Mouse (Mus musculus): ENCODE measurements around the gene Slc44a1.

Gene Slc44a1

GRCm38 (mm10) chr4:53431585-53432234 lies 8.5 kb upstream of the Slc44a1 start:
- DNase-seq, result peak; percentile 59 to 77

- DNase-seq, result no peak
Observed at GRCm38 (mm10) chr4:53437110-53437755, 3.0 kb upstream of the Slc44a1 start.

- DNase-seq, result no peak
Observed at GRCm38 (mm10) chr4:53438386-53438785, 1.8 kb upstream of the Slc44a1 start.

DNA sequence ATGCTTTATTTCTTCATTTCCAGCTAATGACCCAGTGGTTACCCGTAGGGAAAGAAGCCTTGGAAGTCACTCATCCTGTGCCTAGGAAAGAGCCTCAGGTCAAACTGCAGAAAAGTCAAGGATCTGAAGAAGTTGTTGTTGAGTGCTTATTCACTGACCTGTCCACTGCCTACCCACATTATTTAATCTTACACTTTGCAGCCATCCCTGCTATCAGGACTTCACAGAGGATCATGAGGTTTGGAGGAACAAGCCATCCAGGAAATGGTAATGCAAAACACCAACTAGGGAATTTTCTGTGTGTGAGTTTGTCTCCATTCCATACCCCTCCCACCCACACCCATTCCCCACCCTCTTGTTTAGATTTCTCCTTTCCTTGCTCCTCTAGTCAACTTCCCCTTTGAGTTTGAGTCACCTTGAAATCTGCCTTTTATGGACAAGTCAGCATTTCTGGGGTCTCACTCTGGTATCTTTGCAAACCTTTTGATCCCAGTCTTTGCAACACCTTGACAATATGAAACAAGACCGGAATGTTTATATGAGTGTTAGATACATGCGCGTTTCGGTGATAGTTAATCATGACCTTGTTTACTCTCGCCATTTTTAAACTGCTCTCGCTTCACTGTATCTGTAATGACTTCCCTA lies 1.3 kb upstream of the Slc44a1 start:
- no peak for DNase-seq

DNA sequence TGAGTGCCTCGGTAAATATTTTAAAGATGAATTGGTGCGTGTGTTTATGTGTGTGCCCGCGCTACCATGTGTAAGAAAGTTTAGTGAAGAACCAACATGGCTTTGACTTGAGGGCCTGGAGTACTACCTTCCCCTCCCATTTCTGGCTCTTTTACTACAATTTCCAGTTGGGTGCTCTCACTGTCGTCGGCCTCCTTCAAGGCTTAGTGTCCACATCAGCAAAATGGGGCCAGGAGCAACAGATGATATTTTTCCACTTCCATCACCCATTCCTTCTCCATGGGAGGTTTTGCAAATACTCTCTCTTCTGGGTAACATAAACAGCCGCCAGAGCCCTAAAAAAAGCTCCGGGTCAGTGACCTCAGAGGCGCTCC lies 590 bp upstream of the Slc44a1 start:
- DNase-seq, result no peak

GRCm38 (mm10) chr4:53440816-53441571 lies 781 bp downstream of the Slc44a1 start:
- DNase-seq, result peak; percentile 78

DNA sequence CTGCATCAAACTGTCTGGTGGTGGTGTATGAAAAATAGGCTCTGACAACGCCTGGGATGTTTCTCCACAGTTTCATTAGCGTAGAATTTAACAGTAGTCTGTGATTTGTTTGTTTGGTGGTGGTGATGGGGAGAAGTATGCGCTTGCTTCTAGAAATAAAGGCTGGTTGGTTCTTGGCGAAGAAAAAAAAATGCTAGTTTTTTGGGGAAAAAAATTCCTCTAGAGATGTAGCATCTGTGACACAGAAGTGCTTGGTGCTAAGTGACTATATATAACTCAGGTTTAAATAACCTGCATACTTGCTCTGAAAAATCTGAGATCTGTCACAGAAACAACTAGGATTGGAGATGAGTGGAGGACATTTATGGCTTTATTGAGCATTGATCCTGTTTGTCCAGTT lies 1.5 kb downstream of the Slc44a1 start:
- no peak for DNase-seq

DNA sequence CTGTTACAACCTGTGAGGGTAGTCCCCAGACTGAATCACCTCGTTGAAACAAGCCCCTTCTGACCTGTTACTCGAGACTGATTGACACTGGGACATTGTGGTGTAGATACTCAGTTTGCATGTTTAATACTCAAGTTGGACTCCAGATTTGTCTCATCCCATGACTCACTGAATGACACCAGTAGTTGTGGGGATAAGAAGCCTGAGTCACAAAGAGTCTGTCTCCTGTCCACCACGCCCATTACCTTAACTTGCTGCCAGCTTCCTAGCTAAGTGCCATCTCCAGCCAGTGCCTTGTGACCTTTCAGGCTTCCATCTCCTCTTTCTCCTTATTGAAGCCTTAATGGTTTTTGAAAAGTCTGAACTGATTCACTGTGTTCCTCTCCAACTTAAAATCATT lies 6.0 kb downstream of the Slc44a1 start:
- DNase-seq, result no peak

- no peak for DNase-seq
Observed at GRCm38 (mm10) chr4:53447773-53448172, 7.6 kb downstream of the Slc44a1 start.

- peak; percentile 46 to 58 for DNase-seq
Observed at GRCm38 (mm10) chr4:53450736-53451135, 10.5 kb downstream of the Slc44a1 start.

DNA sequence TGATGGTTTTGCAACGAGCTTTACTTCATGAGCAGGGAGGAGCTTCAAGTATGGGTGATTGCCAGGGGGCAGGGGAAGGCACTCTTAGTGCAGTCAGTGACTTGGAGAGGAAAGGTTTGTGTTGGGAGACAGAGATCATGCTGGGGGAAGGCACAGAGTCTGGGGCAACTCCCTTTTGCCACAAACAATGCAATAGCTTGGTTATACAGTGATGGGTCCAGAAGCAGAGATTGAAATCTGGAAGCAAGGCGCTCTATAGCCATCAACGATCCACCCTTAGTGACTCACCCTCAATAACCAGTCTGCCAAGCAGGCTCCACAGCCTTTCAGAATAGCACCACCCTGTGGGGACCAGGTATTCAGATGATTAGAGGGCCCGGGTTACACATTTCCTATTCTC lies 11.7 kb downstream of the Slc44a1 start:
- DNase-seq, result peak; percentile 40 to 53

DNA sequence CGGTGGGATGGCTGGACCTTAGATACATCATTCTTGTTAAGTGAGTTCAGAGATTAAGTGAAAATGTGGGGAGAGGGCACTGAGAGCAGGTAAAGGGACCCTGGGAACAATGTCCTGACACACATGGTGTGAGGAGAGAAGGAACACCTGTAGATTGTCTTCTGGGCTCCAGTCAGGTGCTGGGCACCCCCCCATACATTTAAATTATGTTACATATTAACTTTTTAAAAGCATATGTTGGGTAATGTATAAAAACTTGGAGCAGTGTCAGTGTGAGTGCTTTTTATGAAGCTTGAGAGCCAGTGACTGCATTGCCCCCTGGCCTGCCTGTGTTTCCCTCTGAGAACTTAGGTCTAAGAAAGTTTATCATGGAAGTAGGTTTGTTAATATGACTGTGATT lies 12.2 kb downstream of the Slc44a1 start:
- DNase-seq, result no peak

DNA sequence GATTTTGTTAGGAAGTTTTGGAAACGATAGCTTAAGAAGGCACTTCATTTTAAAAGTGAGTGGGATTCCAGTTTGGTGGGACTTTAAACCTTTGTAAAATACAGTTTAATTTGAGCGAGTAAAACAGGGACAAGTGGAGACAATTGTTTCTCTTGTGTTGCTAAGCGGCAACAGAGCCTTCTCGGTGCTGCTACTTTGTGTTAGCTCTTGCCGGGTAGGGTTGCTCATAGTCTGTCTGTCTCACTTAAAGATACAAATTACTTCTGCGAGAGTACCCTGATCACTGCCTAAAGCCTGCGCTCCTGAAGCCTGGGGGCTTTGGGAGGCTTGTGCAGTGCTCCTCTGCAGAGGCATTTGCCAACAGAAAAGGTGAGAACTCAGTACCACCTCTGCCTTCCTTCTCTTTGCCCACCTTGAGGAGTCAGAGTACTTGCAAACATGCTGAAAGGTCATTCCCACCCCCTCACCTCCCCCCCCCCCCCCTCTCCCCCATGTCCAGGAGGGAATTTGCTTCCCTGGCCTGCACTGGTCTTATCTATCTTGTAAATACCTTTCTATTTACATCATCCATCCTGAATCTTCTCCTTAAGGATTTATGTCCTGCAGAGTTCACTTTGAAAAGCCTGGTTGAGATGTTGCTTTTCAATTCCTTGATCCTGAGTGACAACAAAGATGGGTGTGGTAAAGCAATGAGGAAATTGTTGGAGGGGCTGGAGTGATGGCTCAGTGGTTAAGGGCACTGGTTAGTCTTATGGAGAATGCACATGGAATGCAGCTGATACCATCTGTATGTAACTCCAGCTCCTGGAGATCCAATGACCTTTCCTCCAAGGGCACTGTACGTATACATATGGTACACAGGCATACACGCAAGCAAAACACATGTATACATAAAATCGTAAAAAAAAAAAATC lies 13.0 kb downstream of the Slc44a1 start:
- DNase-seq, result no peak

DNA sequence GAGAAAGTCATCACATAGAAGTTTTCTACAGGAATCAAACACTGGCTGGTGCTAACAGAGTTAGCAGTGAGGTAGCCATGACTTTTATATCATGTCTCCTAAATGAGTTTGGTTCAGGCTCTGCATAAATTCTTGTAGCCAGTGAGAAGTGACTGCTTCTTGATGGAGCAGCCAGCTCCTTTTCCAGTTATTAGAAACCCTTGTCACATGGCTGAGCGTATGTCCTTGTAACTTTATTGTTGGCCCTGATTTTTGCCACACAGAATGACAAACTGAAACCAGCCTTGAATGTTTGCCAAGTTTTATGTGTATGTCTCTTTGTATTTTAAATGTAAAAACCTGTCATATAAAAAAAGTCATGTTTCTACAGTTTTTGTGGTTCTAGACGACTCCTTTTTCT lies 15.7 kb downstream of the Slc44a1 start:
- DNase-seq, result no peak

- DNase-seq, result no peak
Observed at GRCm38 (mm10) chr4:53456570-53456969, 16.4 kb downstream of the Slc44a1 start.

DNA sequence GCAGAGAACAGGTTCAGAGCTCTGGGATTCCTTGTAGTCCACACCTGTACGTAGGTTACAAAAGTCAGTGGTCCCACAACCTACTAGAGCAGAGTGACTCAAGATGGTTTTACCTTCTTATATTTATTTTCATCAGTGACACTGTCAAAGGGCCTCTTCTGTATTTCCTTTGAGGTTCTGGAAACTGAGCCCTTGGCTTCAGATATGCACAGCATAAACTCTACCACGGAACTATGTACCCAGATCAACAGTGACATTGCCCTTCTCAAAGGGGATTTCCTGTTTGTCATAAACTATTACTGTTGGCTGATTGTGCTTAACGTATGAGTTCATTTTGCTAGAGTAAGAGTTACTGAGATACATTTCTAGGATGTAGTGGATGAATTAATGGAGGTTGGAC lies 18.3 kb downstream of the Slc44a1 start:
- DNase-seq, result no peak

DNA sequence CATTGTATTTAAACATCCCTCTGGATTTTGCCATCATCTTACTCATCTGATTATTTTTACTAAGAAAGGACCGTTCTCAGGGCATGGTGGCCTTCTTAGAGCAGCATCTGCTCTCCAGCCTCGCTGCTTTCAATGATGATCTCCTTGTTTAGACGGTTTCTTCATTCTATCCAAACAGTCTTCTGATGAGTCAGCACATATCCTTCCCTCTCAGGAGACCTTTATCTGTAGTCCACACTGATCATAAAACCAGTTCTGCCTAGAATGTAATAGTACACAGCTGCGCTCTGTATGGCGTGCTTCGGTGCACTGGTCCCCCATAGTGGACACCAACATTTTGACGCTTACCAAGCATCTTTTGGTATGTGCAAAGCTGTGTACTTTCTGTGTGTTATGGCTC lies 19.5 kb downstream of the Slc44a1 start:
- DNase-seq, result no peak

DNA sequence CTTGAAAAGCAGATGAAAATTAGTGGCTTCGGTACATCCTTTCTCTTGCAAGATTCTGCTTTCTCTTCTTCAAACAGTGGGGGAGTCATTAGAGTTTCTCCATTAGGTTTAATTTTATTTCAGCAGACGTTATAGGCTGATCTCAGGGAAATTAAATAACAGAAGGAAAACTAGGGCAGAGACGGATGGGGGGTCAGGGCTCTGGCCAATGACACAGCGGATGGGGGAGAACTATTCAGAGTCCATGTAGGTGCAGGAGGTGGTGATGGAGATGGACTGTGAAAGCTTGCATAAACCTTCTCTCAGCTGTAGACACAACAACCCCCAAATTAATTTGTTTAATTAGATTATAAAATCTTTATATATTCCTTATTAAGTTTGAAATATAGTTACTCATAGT lies 20.8 kb downstream of the Slc44a1 start:
- DNase-seq, result peak; percentile 61 to 67

DNA sequence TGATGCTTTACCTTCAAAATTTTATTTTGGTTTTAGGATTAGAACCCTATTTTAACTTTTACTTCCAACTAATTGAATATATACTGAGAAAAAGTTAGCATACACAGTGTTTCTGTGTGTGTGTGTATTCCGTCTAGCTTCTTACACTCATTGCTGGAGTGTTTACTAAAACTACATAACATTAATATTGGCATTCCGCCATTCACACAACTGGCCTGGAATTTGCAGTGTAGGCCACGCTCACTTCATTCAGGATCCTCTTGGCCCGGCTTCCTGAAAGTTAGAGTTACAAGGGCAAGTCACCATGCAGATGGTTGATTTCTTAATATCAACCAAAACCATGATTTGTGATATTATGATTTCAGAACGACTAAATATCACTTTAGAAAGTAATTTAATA lies 21.9 kb downstream of the Slc44a1 start:
- DNase-seq, result no peak

GRCm38 (mm10) chr4:53462505-53463251 lies 22.5 kb downstream of the Slc44a1 start:
- DNase-seq, result no peak

DNA sequence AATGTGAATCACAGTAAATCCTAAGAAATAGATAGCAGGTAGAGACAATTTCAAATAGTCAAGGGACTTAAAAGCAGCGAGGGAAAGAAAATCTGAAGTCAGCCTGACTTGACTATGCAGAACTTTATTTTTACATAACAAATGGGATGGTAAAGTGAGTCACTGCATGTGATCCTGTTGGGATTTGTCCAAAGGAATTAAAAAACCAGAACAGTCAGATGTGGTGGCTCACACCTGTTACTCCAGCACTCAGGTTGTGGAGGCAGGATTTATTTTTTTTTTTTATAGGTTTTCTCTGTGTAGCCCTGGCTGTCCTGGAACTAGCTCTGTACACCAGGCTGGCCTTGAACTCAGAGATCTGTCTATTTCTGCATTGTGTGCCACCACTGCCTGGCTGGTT lies 25.7 kb downstream of the Slc44a1 start:
- DNase-seq, result no peak

GRCm38 (mm10) chr4:53469007-53469406 lies 28.8 kb downstream of the Slc44a1 start:
- no peak for DNase-seq

Measured in cerebellum, postnatal 14 days (tissue).